9 mouse cellular contexts compared by ENCODE assay signal in genomic region chr8:8984829-8985251, GRCm38 (mm10).
A peak's percentile ranks its signal among the peaks of the same experiment; 100 is the strongest.
DNase-seq lines count a peak whose midpoint lies in the region; ATAC-seq and TF ChIP-seq lines count a peak whose summit lies in the region.
"Had no signal": no experiment of that assay in that cellular context is flagged by ENCODE, and none has a peak within 500 bp of the region (broad histone marks: within the 10 kb centered on the region; RNA-seq: fewer than 3 reads in every experiment).

No protein-coding gene starts in this region.

- no peaks in the 10 kb centered on the region for H3K36me3 ChIP-seq in liver, postnatal 0 days (replicated peaks; ENCODE audit: insufficient read depth, low read length)
- H3K36me3 ChIP-seq in liver, embryonic 11.5 days (ENCODE audit: control insufficient read depth, insufficient read depth, low read length): no peaks in the 10 kb centered on the region
- H3K36me3 ChIP-seq in hindbrain, embryonic 11.5 days (ENCODE audit: control insufficient read depth, insufficient read depth, low read length): no peaks in the 10 kb centered on the region
- H3K36me3 ChIP-seq in neural tube, embryonic 14.5 days (ENCODE audit: control insufficient read depth, insufficient read depth, low read length): no peaks in the 10 kb centered on the region
- H3K36me3 ChIP-seq: embryonic facial prominence, embryonic 15.5 days; intestine, embryonic 15.5 days had no signal

- no peaks in the 10 kb centered on the region for H3K9me3 ChIP-seq in liver, postnatal 0 days (ENCODE audit: low read length)
- H3K9me3 ChIP-seq in liver, embryonic 11.5 days (ENCODE audit: control insufficient read depth, low read length): no peaks in the 10 kb centered on the region
- no peaks in the 10 kb centered on the region for H3K9me3 ChIP-seq in hindbrain, embryonic 11.5 days (ENCODE audit: control insufficient read depth, low read length)
- H3K9me3 ChIP-seq in neural tube, embryonic 14.5 days (ENCODE audit: control insufficient read depth, low read length): no peaks in the 10 kb centered on the region
- H3K9me3 ChIP-seq: embryonic facial prominence, embryonic 15.5 days; intestine, embryonic 15.5 days had no signal

- intact Hi-C loops in gastrocnemius, postnatal 36 days (cut with DNase I): loop anchor here (5.0 kb wide), 1 partner anchor 163 kb away; no protein-coding TSS in a partner anchor

- ATAC-seq in liver, postnatal 0 days: no peak; the same call in 1 of the 2 replicates
- ATAC-seq in liver, embryonic 11.5 days (replicated peaks; ENCODE audit: low FRiP score): no peak
- ATAC-seq in common myeloid progenitor, adult 5-6 weeks (replicated peaks; ENCODE audit: low read depth, poor library complexity, severe bottlenecking): peak; percentile 80
- 0 out of 2 replicates have a peak, but pooled peaks have one; percentile 20 for ATAC-seq in hindbrain, embryonic 11.5 days (ENCODE audit: low FRiP score)
- ATAC-seq in neural tube, embryonic 14.5 days (ENCODE audit: low read depth): peak; percentile 16; the same call in 1 of the 2 replicates
- ATAC-seq: intestine, embryonic 15.5 days had no signal

- 0 out of 2 replicates have a peak overlapping the region, but pooled peaks have one; percentile 14 for H3K4me2 ChIP-seq in liver, postnatal 0 days (ENCODE audit: low read depth, low read length)
- no peak overlapping the region for H3K4me2 ChIP-seq in liver, embryonic 11.5 days
- no peak overlapping the region for H3K4me2 ChIP-seq in hindbrain, embryonic 11.5 days (replicated peaks; ENCODE audit: low read depth, low read length)
- H3K4me2 ChIP-seq in neural tube, embryonic 14.5 days (ENCODE audit: low read depth, low read length): no peak overlapping the region
- H3K4me2 ChIP-seq: embryonic facial prominence, embryonic 15.5 days; intestine, embryonic 15.5 days had no signal

- no peak overlapping the region for H3K27ac ChIP-seq in liver, postnatal 0 days (ENCODE audit: low read depth)
- no peak overlapping the region for H3K27ac ChIP-seq in liver, embryonic 11.5 days (ENCODE audit: low read depth, low read length)
- H3K27ac ChIP-seq in hindbrain, embryonic 11.5 days (ENCODE audit: low read depth, low read length): no peak overlapping the region
- H3K27ac ChIP-seq in neural tube, embryonic 14.5 days (ENCODE audit: low read depth, low read length): no peak overlapping the region
- H3K27ac ChIP-seq: embryonic facial prominence, embryonic 15.5 days; intestine, embryonic 15.5 days had no signal

- H3K4me1 ChIP-seq in liver, postnatal 0 days (ENCODE audit: insufficient read depth): 0 out of 2 replicates have a peak, but pooled peaks cover 2% of the 10 kb centered on the region
- H3K4me1 ChIP-seq in liver, embryonic 11.5 days (replicated peaks; ENCODE audit: control insufficient read depth, insufficient read depth, low read length): 0 out of 2 replicates have a peak, but pooled peaks cover 2% of the 10 kb centered on the region
- H3K4me1 ChIP-seq in hindbrain, embryonic 11.5 days (replicated peaks; ENCODE audit: control insufficient read depth, insufficient read depth, low read length): peaks cover 3% of the 10 kb centered on the region; the same call in 1 of the 2 replicates
- H3K4me1 ChIP-seq in neural tube, embryonic 14.5 days (ENCODE audit: control insufficient read depth, insufficient read depth, low read length): peaks cover 2% of the 10 kb centered on the region; the same call in 1 of the 2 replicates
- H3K4me1 ChIP-seq: intestine, embryonic 15.5 days had no signal

- TF ChIP-seq EP300 in liver, postnatal 0 days (IDR thresholded peaks at IDR 0.05; ENCODE audit: low read depth): no peak

- H3K27me3 ChIP-seq in liver, postnatal 0 days (ENCODE audit: insufficient read depth, low read length): no peaks in the 10 kb centered on the region
- no peaks in the 10 kb centered on the region for H3K27me3 ChIP-seq in liver, embryonic 11.5 days (replicated peaks; ENCODE audit: control insufficient read depth, insufficient read depth, low read length)
- H3K27me3 ChIP-seq in hindbrain, embryonic 11.5 days (ENCODE audit: control insufficient read depth, insufficient read depth, low read length): no peaks in the 10 kb centered on the region
- no peaks in the 10 kb centered on the region for H3K27me3 ChIP-seq in neural tube, embryonic 14.5 days (ENCODE audit: control insufficient read depth, insufficient read depth, low read length)
- H3K27me3 ChIP-seq: embryonic facial prominence, embryonic 15.5 days; intestine, embryonic 15.5 days had no signal

- 18% methylated on average over 11 of the region's 11 CpGs for WGBS in liver, postnatal 0 days (ENCODE audit: insufficient replicate concordance)
- WGBS in liver, embryonic 11.5 days: 14% methylated on average over 11 of the region's 11 CpGs
- 29% methylated on average over 11 of the region's 11 CpGs for WGBS in hindbrain, embryonic 11.5 days
- WGBS in neural tube, embryonic 14.5 days: 43% methylated on average over 11 of the region's 11 CpGs

- no peak for TF ChIP-seq CTCF in liver, postnatal 0 days (IDR thresholded peaks at IDR 0.05; ENCODE audit: low read depth)

- H3K9ac ChIP-seq in liver, postnatal 0 days (replicated peaks): no peak overlapping the region
- H3K9ac ChIP-seq in liver, embryonic 11.5 days (ENCODE audit: low read depth, low read length): no peak overlapping the region
- H3K9ac ChIP-seq in hindbrain, embryonic 11.5 days (ENCODE audit: low read depth, low read length): no peak overlapping the region
- no peak overlapping the region; the same call in 1 of the 2 replicates for H3K9ac ChIP-seq in neural tube, embryonic 14.5 days (replicated peaks; ENCODE audit: low read depth, low read length)
- H3K9ac ChIP-seq: embryonic facial prominence, embryonic 15.5 days; intestine, embryonic 15.5 days had no signal

- DNase-seq in liver, postnatal 0 days: no peak
- no peak for DNase-seq in liver, embryonic 11.5 days (ENCODE audit: low spot score)
- peak; percentile 32 for DNase-seq in hindbrain, embryonic 11.5 days (ENCODE audit: low spot score)
- DNase-seq in gastrocnemius, postnatal 36 days: no peak
- no peak for DNase-seq in layer of hippocampus, adult 9-10 months (ENCODE audit: low spot score)

- no peak overlapping the region for H3K4me3 ChIP-seq in liver, postnatal 0 days (ENCODE audit: low read depth, low read length)
- H3K4me3 ChIP-seq in liver, embryonic 11.5 days (ENCODE audit: low read depth, low read length): no peak overlapping the region
- H3K4me3 ChIP-seq in hindbrain, embryonic 11.5 days (ENCODE audit: low read depth, low read length): no peak overlapping the region
- no peak overlapping the region for H3K4me3 ChIP-seq in neural tube, embryonic 14.5 days (ENCODE audit: low read depth, low read length)
- H3K4me3 ChIP-seq: embryonic facial prominence, embryonic 15.5 days; intestine, embryonic 15.5 days had no signal

Comparison
In these comparisons a context has a peak if more than half of its experiments do, and no peak if none do; other contexts are left out.
1. ATAC-seq: peak in common myeloid progenitor, adult 5-6 weeks (single experiment), hindbrain, embryonic 11.5 days (single experiment) and neural tube, embryonic 14.5 days (single experiment); none in liver, postnatal 0 days (single experiment) and liver, embryonic 11.5 days (single experiment).